Mouse (Mus musculus) ES-E14 (cell line): ENCODE results near the gene Col17a1.

Experiments
- CHD2 ChIP-seq: IDR thresholded peaks from 2 replicates; pipeline ENCODE4 v1.6.1; 2014; ENCODE audit warnings: mild to moderate bottlenecking, low read depth, low read length, inconsistent platforms
- MAFK ChIP-seq: IDR thresholded peaks from 2 replicates; pipeline ENCODE4 v1.6.1; 2014; ENCODE audit warnings: mild to moderate bottlenecking, low read depth, low read length, inconsistent platforms; ENCODE audit not compliant: insufficient read depth
- ZC3H11A ChIP-seq: IDR thresholded peaks from 2 replicates; pipeline ENCODE4 v1.6.1; 2012; ENCODE audit warnings: low read depth, mild to moderate bottlenecking, inconsistent platforms, low read length, borderline replicate concordance
- ZNF384 ChIP-seq: IDR thresholded peaks from 2 replicates; pipeline ENCODE4 v1.6.1; 2012; ENCODE audit warnings: low read depth, low read length, inconsistent platforms

GRCm38 (mm10) chr19:47624940-47625711 lies 66.8 kb downstream of the Col17a1 start:
- no peak for TF ChIP-seq MAFK
- no peak for TF ChIP-seq ZC3H11A
- TF ChIP-seq CHD2 = no peak
- no peak for TF ChIP-seq ZNF384
